In genomic region chr4:132676771-132677539, GRCm38 (mm10) we compare ENCODE assay signal across 8 mouse cellular contexts. TPM values are rescaled to one million over a fixed set of nuclear protein-coding genes. Genes with fewer than 3 reads are reported as not detected.
DNase-seq lines count a peak whose midpoint lies in the region; ATAC-seq lines count a peak whose summit lies in the region.

No protein-coding gene starts in this region.

- peak; percentile 8 for DNase-seq in heart, adult 8-10 months (ENCODE audit: low spot score)
- peak; percentile 63 for DNase-seq in CD4-positive helper T cell, adult 2 months (ENCODE audit: low read depth, low spot score)
- DNase-seq in WW6 (ENCODE audit: low read depth, low spot score) = peak; percentile 14

- no peak overlapping the region for H3K4me2 ChIP-seq in heart, embryonic 12.5 days
- H3K4me2 ChIP-seq in liver, embryonic 16.5 days (ENCODE audit: low read depth, low read length) = no peak overlapping the region
- no peak overlapping the region for H3K4me2 ChIP-seq in stomach, embryonic 16.5 days (ENCODE audit: low read depth, low read length)
- H3K4me2 ChIP-seq in hindbrain, embryonic 12.5 days (replicated peaks) = no peak overlapping the region

- no peaks in the 10 kb centered on the region for H3K27me3 ChIP-seq in heart, embryonic 12.5 days (replicated peaks)
- no peaks in the 10 kb centered on the region for H3K27me3 ChIP-seq in liver, embryonic 16.5 days (ENCODE audit: control insufficient read depth, insufficient read depth, low read depth, low read length)
- no peaks in the 10 kb centered on the region for H3K27me3 ChIP-seq in stomach, embryonic 16.5 days (ENCODE audit: control insufficient read depth, insufficient read depth, low read length)
- H3K27me3 ChIP-seq in hindbrain, embryonic 12.5 days = no peaks in the 10 kb centered on the region

- no peak overlapping the region for H3K4me3 ChIP-seq in heart, embryonic 12.5 days
- no peak overlapping the region for H3K4me3 ChIP-seq in liver, embryonic 16.5 days (ENCODE audit: low read depth, low read length)
- no peak overlapping the region for H3K4me3 ChIP-seq in stomach, embryonic 16.5 days (replicated peaks; ENCODE audit: low read length)
- no peak overlapping the region for H3K4me3 ChIP-seq in hindbrain, embryonic 12.5 days

- H3K27ac ChIP-seq in heart, embryonic 12.5 days (ENCODE audit: poor library complexity, severe bottlenecking) = no peak overlapping the region
- no peak overlapping the region for H3K27ac ChIP-seq in liver, embryonic 16.5 days (ENCODE audit: low read length)
- H3K27ac ChIP-seq in stomach, embryonic 16.5 days (ENCODE audit: low read length) = peak overlapping the region; percentile 54
- H3K27ac ChIP-seq in hindbrain, embryonic 12.5 days = no peak overlapping the region

- WGBS in heart, embryonic 12.5 days = 86% methylated on average over 7 of the region's 7 CpGs
- WGBS in liver, embryonic 16.5 days (ENCODE audit: insufficient replicate concordance) = 75% methylated on average over 7 of the region's 7 CpGs
- 75% methylated on average over 7 of the region's 7 CpGs for WGBS in stomach, embryonic 16.5 days
- WGBS in hindbrain, embryonic 12.5 days = 86% methylated on average over 7 of the region's 7 CpGs

- no peaks in the 10 kb centered on the region for H3K4me1 ChIP-seq in heart, embryonic 12.5 days (replicated peaks)
- H3K4me1 ChIP-seq in liver, embryonic 16.5 days (ENCODE audit: control insufficient read depth, low read depth, low read length) = no peaks in the 10 kb centered on the region
- H3K4me1 ChIP-seq in stomach, embryonic 16.5 days (ENCODE audit: control insufficient read depth, insufficient read depth, low read length) = no peaks in the 10 kb centered on the region
- no peaks in the 10 kb centered on the region for H3K4me1 ChIP-seq in hindbrain, embryonic 12.5 days

- no peak overlapping the region for H3K9ac ChIP-seq in heart, embryonic 12.5 days
- H3K9ac ChIP-seq in liver, embryonic 16.5 days (ENCODE audit: low read depth, low read length) = no peak overlapping the region
- no peak overlapping the region for H3K9ac ChIP-seq in stomach, embryonic 16.5 days (ENCODE audit: low read length)
- no peak overlapping the region for H3K9ac ChIP-seq in hindbrain, embryonic 12.5 days

- no peaks in the 10 kb centered on the region for H3K9me3 ChIP-seq in heart, embryonic 12.5 days (replicated peaks)
- H3K9me3 ChIP-seq in liver, embryonic 16.5 days (replicated peaks; ENCODE audit: control insufficient read depth, low read length) = no peaks in the 10 kb centered on the region
- H3K9me3 ChIP-seq in stomach, embryonic 16.5 days (replicated peaks; ENCODE audit: control insufficient read depth, low read length) = no peaks in the 10 kb centered on the region
- H3K9me3 ChIP-seq in hindbrain, embryonic 12.5 days (replicated peaks) = no peaks in the 10 kb centered on the region

- peaks cover 59% of the 10 kb centered on the region for H3K36me3 ChIP-seq in heart, embryonic 12.5 days
- H3K36me3 ChIP-seq in liver, embryonic 16.5 days (ENCODE audit: control insufficient read depth, insufficient read depth) = peaks cover 20% of the 10 kb centered on the region
- peaks cover 17% of the 10 kb centered on the region; the same call in 1 of the 2 replicates for H3K36me3 ChIP-seq in stomach, embryonic 16.5 days (ENCODE audit: control insufficient read depth, insufficient read depth, low read length)
- peaks cover 58% of the 10 kb centered on the region for H3K36me3 ChIP-seq in hindbrain, embryonic 12.5 days

- no peak for ATAC-seq in heart, embryonic 12.5 days (ENCODE audit: insufficient number of reproducible peaks, low FRiP score)
- ATAC-seq in erythroblast, adult 5-6 weeks (replicated peaks; ENCODE audit: low FRiP score, poor library complexity, severe bottlenecking) = peak; percentile 77
- 0 out of 2 replicates have a peak, but pooled peaks have one; percentile 30 for ATAC-seq in liver, embryonic 16.5 days (ENCODE audit: low read depth)
- ATAC-seq in stomach, embryonic 16.5 days (ENCODE audit: insufficient read depth, low FRiP score) = peak; percentile 85; the same call in 1 of the 2 replicates
- ATAC-seq in hindbrain, embryonic 12.5 days (ENCODE audit: low FRiP score) = no peak

RNA-seq across cellular contexts. Expression of gene Eya3, which starts 38.2 kb away (rescaled TPM):
- total RNA-seq in heart, adult 8-10 months (2022) = 10 to 100 TPM; 28.7 to 34.2 (median 30.2) TPM
- polyA plus RNA-seq in heart, embryonic 12.5 days (2016; fragmentation: Nextera tagmentation; extraction: Ambion mirVana) = 23.5 and 23.9 TPM in 2 replicates
- total RNA-seq in erythroblast, adult 5-6 weeks (2015; ENCODE audit: low replicate concordance) = 25.6 and 33.9 TPM in 2 replicates
- total RNA-seq in erythroblast, adult 5-6 weeks (2017; ENCODE audit: low replicate concordance) = 15.1 and 34.6 TPM in 2 replicates
- polyA plus RNA-seq in liver, embryonic 16.5 days (2015; fragmentation: Nextera tagmentation; extraction: Ambion mirVana) = 13.2 and 14.5 TPM in 2 replicates
- polyA plus RNA-seq in stomach, embryonic 16.5 days (2015; fragmentation: Nextera tagmentation; extraction: Ambion mirVana) = 23.5 and 23.8 TPM in 2 replicates
- polyA plus RNA-seq in hindbrain, embryonic 12.5 days (2016; fragmentation: Nextera tagmentation; extraction: Ambion mirVana) = 25.1 and 29.0 TPM in 2 replicates

RNA-seq across cellular contexts. Expression of gene Xkr8, which starts 55.4 kb away (rescaled TPM):
- 1 to 10 TPM; 1.1 to 2.1 (median 1.8) TPM for total RNA-seq in heart, adult 8-10 months (2022)
- 5.2 and 5.5 TPM in 2 replicates for polyA plus RNA-seq in heart, embryonic 12.5 days (2016; fragmentation: Nextera tagmentation; extraction: Ambion mirVana)
- 1.7 and 1.9 TPM in 2 replicates for total RNA-seq in erythroblast, adult 5-6 weeks (2015; ENCODE audit: low replicate concordance)
- 0.43 and 0.70 TPM in 2 replicates for total RNA-seq in erythroblast, adult 5-6 weeks (2017; ENCODE audit: low replicate concordance)
- 2.5 and 3.9 TPM in 2 replicates for polyA plus RNA-seq in liver, embryonic 16.5 days (2015; fragmentation: Nextera tagmentation; extraction: Ambion mirVana)
- 4.9 and 6.0 TPM in 2 replicates for polyA plus RNA-seq in stomach, embryonic 16.5 days (2015; fragmentation: Nextera tagmentation; extraction: Ambion mirVana)
- 4.6 and 5.8 TPM in 2 replicates for polyA plus RNA-seq in hindbrain, embryonic 12.5 days (2016; fragmentation: Nextera tagmentation; extraction: Ambion mirVana)

Comparison
In these comparisons a context has a peak if more than half of its experiments do, and no peak if none do; other contexts are left out.
1. DNase-seq: peak in every context shown above with its lines; median percentile 63 in CD4-positive helper T cell, adult 2 months; 14 in WW6; 8 in heart, adult 8-10 months.
2. ATAC-seq: peak in erythroblast, adult 5-6 weeks (single experiment), liver, embryonic 16.5 days (single experiment) and stomach, embryonic 16.5 days (single experiment); none in heart, embryonic 12.5 days (single experiment) and hindbrain, embryonic 12.5 days (single experiment).